Mouse (Mus musculus): ENCODE measurements around the gene Nox3.

- TF ChIP-seq CTCF (conservative IDR thresholded peaks at IDR 0.05; ENCODE audit: low read length) (no peak), NANOG (IDR thresholded peaks at IDR 0.05; ENCODE audit: borderline replicate concordance, low read length) (no peak), POU5F1 (IDR thresholded peaks at IDR 0.05; ENCODE audit: borderline replicate concordance, low read length) (no peak)
Observed at GRCm38 (mm10) chr17:3597866-3598265, 98.2 kb downstream of the Nox3 start.

Data from E14TG2a.4 (cell line).